Mouse (Mus musculus): ENCODE measurements around the gene Med16. TPM values are rescaled to one million over a fixed set of nuclear protein-coding genes. Genes with fewer than 3 reads are reported as not detected.
A peak's percentile ranks its signal among the peaks of the same experiment; 100 is the strongest.

Gene Med16
- polyA plus RNA-seq, 1 experiment from 2014 or later = 53.6 TPM

GRCm38 (mm10) chr10:79864351-79865188 lies 44.2 kb downstream of the Med16 start:
- Histone ChIP-seq H3K27me3 (ENCODE audit: control insufficient read depth, insufficient read depth, low read length) (no peaks in the 10 kb centered on the region), H3K9me3 (ENCODE audit: control insufficient read depth, low read length) (no peaks in the 10 kb centered on the region), H3K4me3 (ENCODE audit: low read depth, low read length) (no peak overlapping the region), H3K4me2 (ENCODE audit: low read depth) (no peak overlapping the region), H3K36me3 (ENCODE audit: control insufficient read depth, insufficient read depth, low read length) (peaks cover 58% of the 10 kb centered on the region), H3K9ac (ENCODE audit: low read length) (no peak overlapping the region), H3K27ac (ENCODE audit: low read depth, low read length) (no peak overlapping the region), H3K4me1 (ENCODE audit: control insufficient read depth, insufficient read depth, low read length) (no peaks in the 10 kb centered on the region)
- no peak for DNase-seq (ENCODE audit: low spot score)
- WGBS = 70% methylated on average over 8 of the region's 10 CpGs
- peak; percentile 19; the same call in 1 of the 2 replicates for ATAC-seq (ENCODE audit: insufficient read depth, low FRiP score, low TSS enrichment)

GRCm38 (mm10) chr10:79862925-79863324 lies 45.8 kb downstream of the Med16 start:
- no peak overlapping the region for H3K4me3 ChIP-seq (ENCODE audit: low read depth, low read length)
- ATAC-seq (ENCODE audit: insufficient read depth, low FRiP score, low TSS enrichment) (no peak), DNase-seq (ENCODE audit: low spot score) (no peak)
- H3K4me2 ChIP-seq (ENCODE audit: low read depth) = no peak overlapping the region
- no peak overlapping the region for H3K9ac ChIP-seq (ENCODE audit: low read length)
- peaks cover 6% of the 10 kb centered on the region for H3K4me1 ChIP-seq (ENCODE audit: control insufficient read depth, insufficient read depth, low read length)
- no peaks in the 10 kb centered on the region for H3K27me3 ChIP-seq (ENCODE audit: control insufficient read depth, insufficient read depth, low read length)
- peaks cover 62% of the 10 kb centered on the region for H3K36me3 ChIP-seq (ENCODE audit: control insufficient read depth, insufficient read depth, low read length)
- H3K27ac ChIP-seq (ENCODE audit: low read depth, low read length) = no peak overlapping the region
- 81% methylated on average over 10 of the region's 10 CpGs for WGBS
- H3K9me3 ChIP-seq (ENCODE audit: control insufficient read depth, low read length) = no peaks in the 10 kb centered on the region

DNA sequence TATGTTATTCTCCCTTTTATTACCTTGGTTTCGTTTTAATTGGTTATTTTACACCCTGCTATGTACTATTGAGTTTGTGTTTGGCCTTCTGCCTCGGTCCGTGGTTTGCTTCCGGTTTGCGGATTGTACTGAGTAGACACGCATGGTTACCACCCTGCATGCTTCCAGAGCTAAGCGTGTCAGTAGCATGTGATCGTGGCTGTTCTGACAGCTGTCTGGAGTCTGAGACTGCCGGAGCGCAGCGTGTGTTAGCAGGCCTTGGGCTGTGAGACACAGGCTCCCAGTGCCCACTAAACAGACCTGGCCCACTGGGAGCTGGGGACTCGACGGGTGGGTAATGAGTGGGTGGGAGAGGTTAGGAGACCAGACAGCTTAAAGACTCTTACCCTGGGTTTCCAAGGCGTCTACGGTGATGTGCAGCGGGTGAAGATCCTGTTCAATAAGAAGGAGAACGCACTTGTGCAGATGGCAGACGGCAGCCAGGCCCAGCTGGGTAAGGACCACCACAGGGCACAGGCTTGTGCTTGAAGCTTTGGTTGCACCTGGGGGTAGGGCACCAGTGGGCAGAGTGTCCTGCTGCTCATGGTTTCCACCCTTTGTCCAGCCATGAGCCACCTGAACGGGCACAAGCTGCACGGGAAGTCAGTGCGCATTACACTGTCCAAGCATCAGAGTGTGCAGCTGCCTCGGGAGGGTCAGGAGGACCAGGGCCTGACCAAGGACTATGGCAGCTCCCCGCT lies 46.5 kb downstream of the Med16 start:
- Histone ChIP-seq H3K36me3 (ENCODE audit: control insufficient read depth, insufficient read depth, low read length) (peaks cover 61% of the 10 kb centered on the region), H3K4me2 (ENCODE audit: low read depth) (no peak overlapping the region), H3K9me3 (ENCODE audit: control insufficient read depth, low read length) (no peaks in the 10 kb centered on the region), H3K4me3 (ENCODE audit: low read depth, low read length) (no peak overlapping the region), H3K27me3 (ENCODE audit: control insufficient read depth, insufficient read depth, low read length) (no peaks in the 10 kb centered on the region), H3K9ac (ENCODE audit: low read length) (no peak overlapping the region), H3K27ac (ENCODE audit: low read depth, low read length) (peak overlapping the region; percentile 20; the same call in 1 of the 2 replicates), H3K4me1 (ENCODE audit: control insufficient read depth, insufficient read depth, low read length) (peaks cover 13% of the 10 kb centered on the region)
- 86% methylated on average over 23 of the region's 23 CpGs for WGBS
- DNase-seq (ENCODE audit: low spot score) (no peak), ATAC-seq (ENCODE audit: insufficient read depth, low FRiP score, low TSS enrichment) (no peak)

DNA sequence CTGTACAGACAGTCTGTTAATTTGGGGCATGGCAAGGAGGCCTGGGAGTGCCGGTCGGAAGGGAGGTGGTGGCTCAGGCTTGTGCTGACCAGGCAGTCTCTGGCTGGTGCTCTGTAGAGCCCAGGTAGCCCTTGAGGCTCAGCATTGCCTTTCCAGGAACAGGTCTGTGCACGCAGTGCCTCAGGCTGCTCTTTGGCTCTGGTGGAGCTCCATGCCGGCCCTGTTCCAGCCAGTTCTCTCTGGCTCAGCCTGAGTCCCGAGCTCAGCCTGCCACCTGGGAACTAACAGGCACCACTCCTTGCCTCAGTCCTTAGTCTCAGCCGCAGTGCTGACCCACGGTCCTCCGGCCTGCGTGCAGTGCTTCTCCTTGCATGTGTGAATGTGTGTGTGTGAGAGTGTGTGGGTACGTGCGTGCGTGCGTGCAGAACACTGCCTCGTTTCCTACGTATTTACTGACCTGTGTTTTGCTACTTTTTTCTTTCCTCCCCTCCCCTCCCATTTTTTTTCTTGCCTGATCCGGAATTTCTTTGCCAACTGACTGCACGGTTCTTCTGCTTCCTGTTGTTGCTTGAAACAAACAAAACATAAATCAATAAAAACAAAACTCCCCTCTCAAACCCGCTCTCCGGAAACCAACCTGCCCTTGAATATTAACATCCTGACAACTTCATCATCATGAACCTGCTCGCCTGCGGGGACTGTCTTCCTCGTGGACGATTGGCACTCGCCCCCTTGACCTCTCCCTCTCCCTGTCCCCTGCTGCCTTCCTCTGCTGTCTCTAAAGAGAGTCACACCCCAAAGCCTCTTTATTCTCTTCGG lies 47.3 kb downstream of the Med16 start:
- H3K27ac ChIP-seq (ENCODE audit: low read depth, low read length) = 0 out of 2 replicates have a peak overlapping the region, but pooled peaks have one; percentile 8
- WGBS = 83% methylated on average over 25 of the region's 25 CpGs

GRCm38 (mm10) chr10:79860079-79860911 lies 48.4 kb downstream of the Med16 start:
- H3K4me2 ChIP-seq (ENCODE audit: low read depth) = no peak overlapping the region
- no peak overlapping the region for H3K9ac ChIP-seq (ENCODE audit: low read length)
- H3K4me3 ChIP-seq (ENCODE audit: low read depth, low read length) = no peak overlapping the region
- H3K27me3 ChIP-seq (ENCODE audit: control insufficient read depth, insufficient read depth, low read length) = no peaks in the 10 kb centered on the region
- DNase-seq (ENCODE audit: low spot score) = no peak
- WGBS = 93% methylated on average over 26 of the region's 26 CpGs
- no peaks in the 10 kb centered on the region for H3K9me3 ChIP-seq (ENCODE audit: control insufficient read depth, low read length)
- no peak overlapping the region for H3K27ac ChIP-seq (ENCODE audit: low read depth, low read length)
- H3K4me1 ChIP-seq (ENCODE audit: control insufficient read depth, insufficient read depth, low read length) = peaks cover 28% of the 10 kb centered on the region
- peaks cover 50% of the 10 kb centered on the region for H3K36me3 ChIP-seq (ENCODE audit: control insufficient read depth, insufficient read depth, low read length)
- no peak for ATAC-seq (ENCODE audit: insufficient read depth, low FRiP score, low TSS enrichment)

More for the DNA sequence above, 47.3 kb downstream of the Med16 start:
- DNase-seq (ENCODE audit: low spot score) (no peak), ATAC-seq (ENCODE audit: insufficient read depth, low FRiP score, low TSS enrichment) (no peak)
- Histone ChIP-seq H3K9me3 (ENCODE audit: control insufficient read depth, low read length) (no peaks in the 10 kb centered on the region), H3K4me3 (ENCODE audit: low read depth, low read length) (no peak overlapping the region), H3K36me3 (ENCODE audit: control insufficient read depth, insufficient read depth, low read length) (peaks cover 58% of the 10 kb centered on the region), H3K9ac (ENCODE audit: low read length) (no peak overlapping the region), H3K4me2 (ENCODE audit: low read depth) (no peak overlapping the region), H3K27me3 (ENCODE audit: control insufficient read depth, insufficient read depth, low read length) (no peaks in the 10 kb centered on the region), H3K4me1 (ENCODE audit: control insufficient read depth, insufficient read depth, low read length) (peaks cover 20% of the 10 kb centered on the region)

DNA sequence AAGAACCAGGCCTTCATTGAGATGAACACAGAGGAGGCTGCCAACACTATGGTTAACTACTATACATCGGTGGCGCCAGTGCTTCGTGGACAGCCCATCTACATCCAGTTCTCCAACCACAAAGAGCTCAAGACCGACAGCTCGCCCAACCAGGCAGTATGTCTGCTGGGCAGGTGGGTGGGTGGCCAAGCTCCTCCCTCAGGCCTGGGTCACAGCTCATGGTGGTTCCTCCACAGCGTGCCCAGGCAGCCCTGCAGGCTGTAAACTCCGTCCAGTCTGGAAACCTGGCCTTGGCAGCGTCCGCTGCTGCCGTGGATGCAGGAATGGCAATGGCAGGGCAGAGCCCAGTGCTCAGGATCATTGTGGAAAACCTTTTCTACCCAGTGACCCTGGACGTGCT lies 49.6 kb downstream of the Med16 start:
- Histone ChIP-seq H3K4me3 (ENCODE audit: low read depth, low read length) (peak overlapping the region; percentile 10; the same call in 1 of the 2 replicates), H3K27ac (ENCODE audit: low read depth, low read length) (no peak overlapping the region), H3K36me3 (ENCODE audit: control insufficient read depth, insufficient read depth, low read length) (peaks cover 42% of the 10 kb centered on the region), H3K27me3 (ENCODE audit: control insufficient read depth, insufficient read depth, low read length) (no peaks in the 10 kb centered on the region), H3K9me3 (ENCODE audit: control insufficient read depth, low read length) (no peaks in the 10 kb centered on the region), H3K9ac (ENCODE audit: low read length) (no peak overlapping the region), H3K4me1 (ENCODE audit: control insufficient read depth, insufficient read depth, low read length) (peaks cover 28% of the 10 kb centered on the region), H3K4me2 (ENCODE audit: low read depth) (no peak overlapping the region)
- no peak for DNase-seq (ENCODE audit: low spot score)
- no peak for ATAC-seq (ENCODE audit: insufficient read depth, low FRiP score, low TSS enrichment)
- WGBS = 86% methylated on average over 11 of the region's 11 CpGs

DNA sequence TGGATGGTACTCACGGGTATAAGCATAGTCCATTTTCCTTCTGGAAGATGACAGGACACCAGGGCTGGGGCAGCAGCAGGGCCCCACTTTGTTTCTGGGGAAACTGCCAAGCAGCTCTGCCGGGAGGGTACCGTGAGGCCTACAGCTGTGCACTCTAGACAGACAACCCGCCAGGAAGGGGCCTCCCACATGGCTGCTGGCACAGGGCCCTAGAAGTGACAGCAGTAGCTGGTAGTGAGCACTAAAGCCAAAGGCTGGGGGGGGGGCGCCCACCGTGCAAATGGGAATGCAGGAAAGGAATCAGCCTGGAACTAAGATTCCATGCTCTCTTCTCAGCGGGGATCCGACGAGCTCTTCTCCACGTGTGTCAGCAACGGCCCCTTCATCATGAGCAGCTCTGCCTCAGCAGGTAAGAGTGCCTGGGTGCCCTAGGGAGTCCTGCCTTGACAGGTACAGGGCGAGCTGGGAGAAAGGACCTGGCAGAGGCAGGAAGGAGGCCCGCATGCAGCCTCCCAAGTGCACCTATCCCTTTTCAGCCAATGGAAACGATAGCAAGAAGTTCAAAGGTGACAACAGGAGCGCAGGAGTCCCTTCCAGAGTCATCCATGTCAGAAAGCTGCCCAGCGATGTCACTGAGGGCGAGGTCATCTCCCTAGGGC lies 50.2 kb downstream of the Med16 start:
- peak overlapping the region; percentile 99; the same call in 1 of the 2 replicates for H3K4me3 ChIP-seq (ENCODE audit: low read depth, low read length)
- no peak for ATAC-seq (ENCODE audit: insufficient read depth, low FRiP score, low TSS enrichment)
- no peaks in the 10 kb centered on the region for H3K27me3 ChIP-seq (ENCODE audit: control insufficient read depth, insufficient read depth, low read length)
- 71% methylated on average over 17 of the region's 17 CpGs for WGBS
- H3K9me3 ChIP-seq (ENCODE audit: control insufficient read depth, low read length) = no peaks in the 10 kb centered on the region
- H3K4me2 ChIP-seq (ENCODE audit: low read depth) = no peak overlapping the region
- H3K27ac ChIP-seq (ENCODE audit: low read depth, low read length) = no peak overlapping the region
- peaks cover 42% of the 10 kb centered on the region for H3K36me3 ChIP-seq (ENCODE audit: control insufficient read depth, insufficient read depth, low read length)
- no peak for DNase-seq (ENCODE audit: low spot score)
- peaks cover 28% of the 10 kb centered on the region for H3K4me1 ChIP-seq (ENCODE audit: control insufficient read depth, insufficient read depth, low read length)
- H3K9ac ChIP-seq (ENCODE audit: low read length) = no peak overlapping the region

All from neural tube, embryonic 11.5 days (tissue).